Mouse (Mus musculus) embryonic facial prominence, embryonic 14.5 days (tissue): ENCODE results near the gene Runx1. TPM values are rescaled to one million over a fixed set of nuclear protein-coding genes. Genes with fewer than 3 reads are reported as not detected.

Source experiments
- ATAC-seq: fragments of 200-750 bp; cut with Nextera tagmentation; 2 replicates; pipeline ENCODE4 v1.8.0; 2017; ENCODE audit warnings: low read depth, moderate number of reproducible peaks, moderate TSS enrichment
- DNase-seq: peaks from one replicate; pipeline ENCODE4 v3.0.0-alpha.2; 2015; ENCODE audit warnings: low spot score
- H3K27ac ChIP-seq: fragments of 300-500 bp; sonication (generic); replicated peaks from 2 replicates; pipeline ENCODE4 v1.5.1; 2014; ENCODE audit warnings: low read depth, mild to moderate bottlenecking, low read length, moderate library complexity
- H3K27me3 ChIP-seq: fragments of 300-500 bp; sonication (generic); replicated peaks from 2 replicates; pipeline ENCODE4 v1.6.1; 2014; ENCODE audit warnings: low read length; ENCODE audit not compliant: control insufficient read depth, insufficient read depth
- H3K36me3 ChIP-seq: fragments of 300-500 bp; sonication (generic); 2 replicates; pipeline ENCODE4 v1.6.1; 2014; ENCODE audit warnings: low read length, mixed read lengths; ENCODE audit not compliant: control insufficient read depth, insufficient read depth
- H3K4me1 ChIP-seq: fragments of 300-500 bp; sonication (generic); 2 replicates; pipeline ENCODE4 v1.6.1; 2014; ENCODE audit warnings: antibody characterized with exemption, low read length; ENCODE audit not compliant: control insufficient read depth, insufficient read depth
- H3K4me2 ChIP-seq: fragments of 300-500 bp; sonication (generic); 2 replicates; pipeline ENCODE4 v1.6.1; 2014; ENCODE audit warnings: low read depth, mild to moderate bottlenecking, low read length, moderate library complexity, mixed read lengths
- H3K4me3 ChIP-seq: fragments of 300-500 bp; sonication (generic); 2 replicates; pipeline ENCODE4 v1.5.1; 2014; ENCODE audit warnings: low read depth, mild to moderate bottlenecking, low read length
- H3K9ac ChIP-seq: fragments of 300-500 bp; sonication (generic); 2 replicates; pipeline ENCODE4 v1.6.1; 2014; ENCODE audit warnings: low read depth, mild to moderate bottlenecking, low read length, moderate library complexity, mixed read lengths
- H3K9me3 ChIP-seq: fragments of 300-500 bp; sonication (generic); 2 replicates; pipeline ENCODE4 v1.6.1; 2016; ENCODE audit warnings: low read length; ENCODE audit not compliant: control insufficient read depth
- WGBS: fragments of 180-500 bp; shearing (Covaris S2); extraction: QIAGEN DNeasy Blood & Tissue Kit; methylation state at CpG from one replicate; pipeline ENCODE4 v1.1.7; 2014; 5-methylcytosine and 5-hydroxymethylcytosine counted together
- polyA plus RNA-seq: library from polyadenylated mRNA; unstranded; fragments of >200 nt; fragmentation: Nextera tagmentation; extraction: Ambion mirVana; gene quantifications from 2 replicates; pipeline ENCODE4 v1.2.1, GENCODE M21; 2014

Runx1 gene
- polyA plus RNA-seq, 1 experiment from 2014 or later, result 13.7 TPM

DNA sequence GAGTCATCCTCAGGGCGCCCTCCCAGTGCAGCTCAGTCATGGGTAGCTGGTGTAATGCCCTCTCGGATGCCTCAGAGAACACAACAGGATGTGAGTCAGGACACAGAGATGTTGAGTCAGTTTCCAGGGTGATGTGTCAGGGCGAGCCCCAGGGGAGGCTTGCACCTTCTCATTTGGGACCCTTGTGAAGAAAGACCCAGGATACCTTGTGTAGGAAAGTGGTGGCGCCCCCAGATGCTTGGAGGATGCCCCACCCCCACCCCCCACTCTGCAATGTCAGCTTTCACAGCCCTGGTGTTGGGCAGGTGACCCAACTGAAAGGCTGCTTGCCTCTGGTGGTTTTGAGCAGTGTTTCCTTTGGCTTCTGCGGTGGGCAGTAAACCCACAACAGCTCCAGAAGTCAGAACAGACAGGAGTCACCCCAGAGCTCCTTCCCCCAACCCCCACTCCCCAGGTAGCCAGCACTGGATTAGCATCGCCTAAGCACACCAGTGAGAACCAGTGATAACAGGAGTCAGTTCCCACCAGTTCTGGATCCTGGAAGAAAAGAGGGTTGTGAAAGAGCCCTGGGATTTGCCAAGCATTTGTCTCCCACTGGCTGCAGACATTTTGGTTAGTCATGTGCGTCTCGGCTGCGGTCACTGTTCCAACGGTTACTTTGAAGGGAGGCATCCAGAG is 205.0 kb downstream of the Runx1 start:
- Histone ChIP-seq H3K9ac (no peak overlapping the region), H3K27ac (no peak overlapping the region), H3K4me3 (no peak overlapping the region), H3K27me3 (no peaks in the 10 kb centered on the region), H3K9me3 (peaks cover 15% of the 10 kb centered on the region; the same call in 1 of the 2 replicates), H3K36me3 (peaks cover 16% of the 10 kb centered on the region), H3K4me1 (no peaks in the 10 kb centered on the region; the same call in 1 of the 2 replicates), H3K4me2 (no peak overlapping the region)
- DNase-seq (no peak), ATAC-seq (no peak)
- 63% methylated on average over 10 of the region's 10 CpGs for WGBS

DNA sequence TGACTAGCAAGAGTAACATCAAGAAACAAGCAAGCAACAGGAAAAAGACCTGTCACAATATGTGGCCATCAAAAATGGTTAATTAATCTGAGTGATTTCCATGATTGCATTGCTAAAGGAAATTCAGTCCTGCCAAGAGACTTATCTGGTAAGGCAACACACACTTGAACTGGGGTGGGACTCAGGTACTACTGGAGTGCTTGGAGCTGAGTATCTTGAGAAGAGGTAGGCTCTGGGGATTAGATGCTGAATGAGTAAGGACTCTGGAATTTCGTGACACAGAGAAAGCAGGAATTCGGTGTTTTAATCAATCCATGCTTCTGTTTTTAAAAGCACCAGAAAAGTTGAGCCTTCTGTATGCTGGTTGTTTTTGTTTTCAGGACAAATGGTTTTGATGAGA is 209.1 kb downstream of the Runx1 start:
- ATAC-seq (no peak), DNase-seq (no peak)
- no peaks in the 10 kb centered on the region for H3K27me3 ChIP-seq
- WGBS, result 82% methylated on average over 2 of the region's 2 CpGs
- no peak overlapping the region for H3K9ac ChIP-seq
- no peaks in the 10 kb centered on the region for H3K4me1 ChIP-seq
- H3K36me3 ChIP-seq, result peaks cover 10% of the 10 kb centered on the region
- no peak overlapping the region for H3K4me3 ChIP-seq
- no peak overlapping the region for H3K27ac ChIP-seq
- peaks cover 15% of the 10 kb centered on the region; the same call in 1 of the 2 replicates for H3K9me3 ChIP-seq
- H3K4me2 ChIP-seq, result no peak overlapping the region

DNA sequence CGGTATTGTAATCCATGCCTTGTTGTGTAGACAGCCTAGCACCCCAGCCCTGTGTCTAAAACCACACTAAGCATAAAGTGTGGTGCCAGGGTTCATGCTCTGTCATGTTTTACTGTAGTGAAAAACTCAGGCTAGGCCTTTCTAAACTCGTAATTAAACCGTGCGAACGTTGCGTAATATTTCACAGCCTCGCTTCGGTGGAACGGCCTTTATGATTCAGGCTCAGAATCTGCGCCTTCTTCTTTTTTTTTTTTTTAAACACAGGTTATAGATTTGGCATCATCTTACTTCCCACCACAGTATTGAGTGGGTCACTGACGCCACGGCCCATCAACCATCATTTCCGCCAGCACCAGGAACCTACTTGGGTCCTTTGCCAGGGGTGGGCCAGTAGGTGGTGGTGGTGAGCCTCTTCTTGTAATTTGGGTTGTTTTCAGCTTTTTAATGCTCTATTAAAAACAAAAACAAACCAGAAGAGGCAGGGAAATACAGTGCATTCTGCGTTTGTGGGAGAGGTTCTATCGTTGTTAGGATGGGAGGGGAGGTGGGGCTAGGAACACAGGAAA is 210.6 kb downstream of the Runx1 start:
- WGBS, result 88% methylated on average over 15 of the region's 15 CpGs
- ATAC-seq, result no peak
- Histone ChIP-seq H3K4me2 (no peak overlapping the region), H3K27me3 (no peaks in the 10 kb centered on the region), H3K36me3 (peaks cover 10% of the 10 kb centered on the region), H3K4me3 (no peak overlapping the region), H3K9ac (no peak overlapping the region), H3K9me3 (peaks cover 15% of the 10 kb centered on the region; the same call in 1 of the 2 replicates), H3K27ac (no peak overlapping the region), H3K4me1 (no peaks in the 10 kb centered on the region; the same call in 1 of the 2 replicates)
- no peak for DNase-seq

DNA sequence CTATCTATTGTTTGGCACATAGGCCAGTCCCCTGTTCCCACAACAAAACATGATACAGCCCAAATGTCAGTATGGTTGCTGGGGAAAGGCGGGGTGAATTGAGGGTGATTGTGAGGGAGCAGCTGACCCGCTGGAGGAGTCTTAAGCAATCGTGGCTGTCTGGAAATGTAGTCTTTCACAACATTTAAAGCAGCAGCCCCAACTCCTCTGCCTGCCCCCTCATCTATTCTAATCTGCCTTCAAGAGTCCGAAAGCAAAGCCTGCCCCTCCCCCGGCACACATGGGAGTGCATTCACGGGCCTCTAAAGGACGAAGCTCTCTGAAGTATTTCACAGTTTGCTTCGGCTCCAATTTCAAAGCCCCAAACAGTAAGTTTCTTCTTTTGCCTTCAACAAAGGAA is 213.4 kb downstream of the Runx1 start:
- WGBS, result 35% methylated on average over 8 of the region's 8 CpGs
- Histone ChIP-seq H3K36me3 (peaks cover 7% of the 10 kb centered on the region), H3K9ac (no peak overlapping the region), H3K9me3 (0 out of 2 replicates have a peak, but pooled peaks cover 3% of the 10 kb centered on the region), H3K4me3 (no peak overlapping the region), H3K27me3 (no peaks in the 10 kb centered on the region), H3K27ac (no peak overlapping the region), H3K4me1 (peaks cover 11% of the 10 kb centered on the region), H3K4me2 (no peak overlapping the region)
- ATAC-seq, result no peak
- peak; percentile 57 for DNase-seq

DNA sequence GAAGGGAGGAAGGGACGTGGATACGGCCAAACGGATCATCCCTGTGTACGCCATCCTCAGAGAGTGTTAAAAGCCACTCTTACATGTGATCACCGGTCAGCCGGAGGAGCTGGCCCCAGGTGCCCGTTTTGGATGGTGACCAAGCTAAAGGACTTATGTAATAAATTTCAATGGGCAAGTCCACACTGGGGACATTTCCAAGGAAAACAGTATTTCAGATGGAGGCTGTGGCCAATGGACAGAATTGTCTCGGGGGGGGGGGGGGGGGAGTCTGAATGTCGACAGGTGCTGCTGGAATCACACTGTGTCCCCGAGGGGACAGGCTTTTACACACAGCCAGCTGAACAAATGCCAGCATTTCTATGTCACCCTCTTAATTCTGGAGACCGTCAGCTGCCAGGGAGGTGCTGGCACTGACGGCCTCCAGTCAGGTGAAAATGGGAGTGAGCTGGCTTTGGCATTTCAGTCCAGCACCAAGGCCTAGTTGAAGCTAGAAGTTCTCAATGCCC is 214.3 kb downstream of the Runx1 start:
- no peak overlapping the region for H3K27ac ChIP-seq
- no peak overlapping the region for H3K4me2 ChIP-seq
- H3K36me3 ChIP-seq, result peaks cover 7% of the 10 kb centered on the region
- WGBS, result 79% methylated on average over 11 of the region's 12 CpGs
- peak; percentile 46 for DNase-seq
- peaks cover 11% of the 10 kb centered on the region for H3K4me1 ChIP-seq
- no peak overlapping the region for H3K4me3 ChIP-seq
- no peak overlapping the region for H3K9ac ChIP-seq
- no peaks in the 10 kb centered on the region for H3K9me3 ChIP-seq
- no peaks in the 10 kb centered on the region for H3K27me3 ChIP-seq
- no peak for ATAC-seq

DNA sequence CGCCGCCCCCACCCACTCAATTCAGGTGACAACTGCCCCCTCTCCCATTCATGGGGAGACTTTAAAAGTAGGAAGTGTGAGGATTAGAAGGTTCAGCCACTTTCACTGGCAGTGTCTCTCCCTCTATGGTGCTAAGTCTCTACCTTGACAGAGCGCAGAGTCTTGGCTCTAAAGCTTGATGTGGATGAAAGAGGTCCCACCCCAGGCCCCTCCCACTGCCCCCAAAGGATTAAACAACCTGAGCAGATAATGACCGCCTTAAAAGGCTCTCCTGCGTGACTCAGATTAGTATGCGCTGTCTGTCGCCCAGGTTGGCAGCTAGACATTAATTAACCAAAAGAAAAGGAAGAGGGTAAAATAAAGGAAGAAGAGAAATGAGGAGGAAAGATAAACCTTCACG is 215.5 kb downstream of the Runx1 start:
- 57% methylated on average over 8 of the region's 8 CpGs for WGBS
- Histone ChIP-seq H3K4me3 (no peak overlapping the region), H3K36me3 (peaks cover 7% of the 10 kb centered on the region; the same call in 1 of the 2 replicates), H3K27ac (no peak overlapping the region), H3K9ac (no peak overlapping the region), H3K9me3 (no peaks in the 10 kb centered on the region), H3K4me2 (no peak overlapping the region), H3K27me3 (no peaks in the 10 kb centered on the region), H3K4me1 (peaks cover 19% of the 10 kb centered on the region)
- peak; percentile 24; the same call in 1 of the 2 replicates for ATAC-seq
- DNase-seq, result no peak

DNA sequence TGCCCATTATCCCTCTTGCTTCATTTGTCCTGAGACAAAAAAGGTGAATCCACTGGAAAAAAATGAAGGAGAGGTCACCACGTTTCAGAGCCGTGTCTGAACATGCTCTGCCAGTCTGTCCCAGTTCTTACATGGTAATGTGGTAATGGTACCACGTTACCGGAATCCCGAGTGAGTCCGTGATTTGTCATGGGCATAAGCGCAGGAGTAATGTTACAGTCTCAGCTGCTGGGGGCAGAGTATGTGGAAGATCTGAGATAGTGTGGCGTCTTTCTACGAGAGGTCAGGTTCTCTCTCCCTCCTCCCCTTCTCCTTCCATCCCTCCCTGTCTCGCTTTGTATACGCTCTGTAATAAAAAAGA is 216.3 kb downstream of the Runx1 start:
- DNase-seq (peak; percentile 63), ATAC-seq (no peak)
- H3K9me3 ChIP-seq, result no peaks in the 10 kb centered on the region
- no peak overlapping the region for H3K4me2 ChIP-seq
- H3K4me3 ChIP-seq, result no peak overlapping the region
- peaks cover 20% of the 10 kb centered on the region for H3K4me1 ChIP-seq
- no peaks in the 10 kb centered on the region for H3K27me3 ChIP-seq
- peaks cover 7% of the 10 kb centered on the region; the same call in 1 of the 2 replicates for H3K36me3 ChIP-seq
- H3K27ac ChIP-seq, result peak overlapping the region; percentile 49; the same call in 1 of the 2 replicates
- H3K9ac ChIP-seq, result no peak overlapping the region
- 35% methylated on average over 11 of the region's 11 CpGs for WGBS

DNA sequence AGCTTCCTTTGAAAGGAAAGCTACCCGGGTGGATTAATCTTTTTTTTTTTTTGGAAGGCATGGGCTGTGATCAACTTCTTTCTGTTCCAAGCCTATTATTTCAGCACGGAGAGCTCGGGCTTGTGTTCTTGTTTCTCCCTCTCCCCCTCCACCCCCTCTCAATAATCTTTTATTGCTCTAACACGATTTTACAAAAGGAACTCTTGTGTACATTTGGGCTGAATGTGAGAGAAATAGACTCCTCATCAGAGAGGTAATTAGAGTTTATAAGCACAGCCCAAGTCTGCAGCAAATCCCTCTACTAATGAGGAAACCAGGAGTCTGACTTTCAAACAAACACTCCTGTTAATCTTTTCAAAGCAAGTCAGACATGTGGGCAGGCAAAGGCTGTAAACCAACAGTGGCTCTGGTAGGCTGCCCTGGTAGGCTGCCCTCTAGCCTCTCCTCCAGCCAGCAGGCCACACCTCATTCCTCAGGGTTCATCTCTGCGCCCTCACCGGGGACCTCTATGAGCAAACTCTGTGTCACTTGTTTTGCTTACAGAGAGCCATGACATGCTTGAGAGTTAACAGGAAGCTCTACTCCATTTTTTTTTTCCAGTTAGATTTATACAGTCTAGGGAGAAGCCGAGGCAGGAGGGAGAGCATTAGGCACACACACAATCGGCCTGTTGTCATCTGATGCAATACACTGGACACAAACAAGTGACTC is 216.8 kb downstream of the Runx1 start:
- no peak overlapping the region for H3K4me2 ChIP-seq
- H3K36me3 ChIP-seq, result peaks cover 7% of the 10 kb centered on the region; the same call in 1 of the 2 replicates
- no peak overlapping the region for H3K9ac ChIP-seq
- WGBS, result 16% methylated on average over 8 of the region's 8 CpGs
- no peaks in the 10 kb centered on the region for H3K9me3 ChIP-seq
- H3K27ac ChIP-seq, result peak overlapping the region; percentile 49; the same call in 1 of the 2 replicates
- no peak overlapping the region for H3K4me3 ChIP-seq
- H3K27me3 ChIP-seq, result no peaks in the 10 kb centered on the region
- peak; percentile 38 for ATAC-seq
- peaks cover 20% of the 10 kb centered on the region for H3K4me1 ChIP-seq
- DNase-seq, result peak; percentile 32
